Mouse (Mus musculus): ENCODE data around the gene Hs2st1. TPM values are rescaled to one million over a fixed set of nuclear protein-coding genes. Genes with fewer than 3 reads are reported as not detected.

Hs2st1 gene
- total and polyA plus RNA-seq, 3 experiments, result 17.6 to 36.4 (median 29.7) TPM

DNA sequence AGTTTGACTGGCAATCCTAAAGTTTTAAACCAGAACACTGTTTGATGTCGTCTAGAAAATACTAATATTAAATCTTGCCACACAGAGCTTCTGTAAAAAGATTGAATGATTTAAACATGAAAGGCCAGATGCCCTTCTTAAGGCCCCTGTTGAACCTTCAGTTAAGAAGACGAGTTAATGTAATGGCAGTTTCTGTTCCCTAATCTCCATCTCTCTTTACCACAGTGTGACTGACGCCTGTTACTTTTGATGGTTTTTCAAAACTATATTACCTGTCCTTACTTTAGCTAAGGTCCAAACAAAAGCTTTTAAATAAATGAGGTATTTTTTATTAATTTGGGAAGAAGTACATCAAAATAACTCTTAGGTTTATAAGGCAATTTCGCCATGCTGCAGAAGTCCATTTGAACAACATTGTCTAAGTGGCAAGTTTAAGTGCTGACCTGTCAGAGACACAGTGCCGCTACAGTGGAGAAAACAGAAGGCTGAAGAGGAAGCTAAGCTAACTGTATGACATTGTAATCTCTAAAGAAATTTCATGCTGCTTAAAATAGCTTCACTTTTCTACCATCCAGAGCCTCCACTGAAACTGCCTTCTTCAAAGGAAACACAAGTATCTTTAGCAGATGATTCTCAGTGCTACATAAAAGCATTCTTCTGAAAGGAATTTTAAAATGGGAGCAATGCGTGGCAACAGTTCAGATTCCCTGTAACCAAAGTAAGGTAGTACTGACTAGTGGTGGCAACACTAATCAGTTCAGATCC, 15.0 kb upstream of the Hs2st1 start:
- Histone ChIP-seq H3K4me1 (ENCODE audit: control insufficient read depth in 1 of 2, insufficient read depth in 2 of 2) (peaks cover 15 to 72% of the 10 kb centered on the region in 2 experiments), H3K9me3 (replicated peaks; ENCODE audit: low read length) (peaks cover 2% of the 10 kb centered on the region), H3K27ac (ENCODE audit: insufficient read depth, low read depth) (peak overlapping the region; percentile 78), H3K79me2 (replicated peaks; ENCODE audit: control insufficient read depth, extremely low read depth, insufficient read depth, poor library complexity, severe bottlenecking) (peaks cover 79% of the 10 kb centered on the region), H3K9ac (ENCODE audit: insufficient read depth, low read depth) (peak overlapping the region; percentile 47; the same call in 1 of the 2 replicates), H3K27me3 (replicated peaks) (no peaks in the 10 kb centered on the region), H3K4me3 (replicated peaks in 1 of 3; ENCODE audit: low read depth in 2 of 3, low read length in 2 of 3, poor library complexity in 1 of 3) (peak overlapping the region in 1 of 3 experiments; percentile 3), H3K36me3 (replicated peaks in 1 of 2; ENCODE audit: control insufficient read depth in 1 of 2, insufficient read depth in 1 of 2, low read length in 1 of 2) (peaks cover 59 to 81% of the 10 kb centered on the region in 2 experiments), H3K4me2 (ENCODE audit: insufficient read depth, low read depth, poor library complexity, severe bottlenecking) (peak overlapping the region; percentile 76)
- TF ChIP-seq EP300 (IDR thresholded peaks at IDR 0.05; ENCODE audit: low read length) (peak; percentile 89), IRF4 (IDR thresholded peaks at IDR 0.05; ENCODE audit: low read depth, low read length) (peak; percentile 94), ZMIZ1 (IDR thresholded peaks at IDR 0.05; ENCODE audit: low read depth, low read length) (no peak), MAX (IDR thresholded peaks at IDR 0.05; ENCODE audit: low read length) (no peak; the same call in 1 of the 2 replicates), HCFC1 (IDR thresholded peaks at IDR 0.05; ENCODE audit: low read depth, low read length) (no peak), RAD21 (IDR thresholded peaks at IDR 0.05; ENCODE audit: low read depth, low read length) (no peak), USF1 (IDR thresholded peaks at IDR 0.05; ENCODE audit: low read depth, low read length) (no peak), SIN3A (IDR thresholded peaks at IDR 0.05; ENCODE audit: low read length) (no peak; the same call in 1 of the 2 replicates), CHD1 (IDR thresholded peaks at IDR 0.05; ENCODE audit: low read depth, low read length) (no peak), CTCF (conservative IDR thresholded peaks at IDR 0.05 in 1 of 2, IDR thresholded peaks at IDR 0.05 in 1 of 2; ENCODE audit: low read depth in 2 of 2, low read length in 2 of 2) (no peak), POLR2A (IDR thresholded peaks at IDR 0.05; ENCODE audit: low read depth, low read length) (no peak), ZKSCAN1 (IDR thresholded peaks at IDR 0.05; ENCODE audit: borderline replicate concordance, low read depth, low read length) (no peak), ZC3H11A (IDR thresholded peaks at IDR 0.05; ENCODE audit: low read depth, low read length) (no peak), ZNF384 (IDR thresholded peaks at IDR 0.05; ENCODE audit: low read depth, low read length) (no peak), POLR2AphosphoS2 (IDR thresholded peaks at IDR 0.05; ENCODE audit: low read depth, low read length) (no peak), NRF1 (IDR thresholded peaks at IDR 0.05; ENCODE audit: low read depth, low read length) (no peak), NELFE (IDR thresholded peaks at IDR 0.05; ENCODE audit: low read depth, low read length) (no peak), JUND (conservative IDR thresholded peaks at IDR 0.05; ENCODE audit: low read depth, low read length) (no peak), SMC3 (IDR thresholded peaks at IDR 0.05; ENCODE audit: low read depth, low read length) (no peak), KAT2A (IDR thresholded peaks at IDR 0.05; ENCODE audit: insufficient replicate concordance, low read length) (0 out of 2 replicates have a peak, but pooled peaks have one; percentile 11), TBP (conservative IDR thresholded peaks at IDR 0.05; ENCODE audit: low read depth, low read length) (no peak), CHD2 (IDR thresholded peaks at IDR 0.05; ENCODE audit: low read length) (no peak), E2F4 (IDR thresholded peaks at IDR 0.05; ENCODE audit: insufficient replicate concordance, low read depth, low read length) (no peak), ELF1 (IDR thresholded peaks at IDR 0.05; ENCODE audit: low read depth, low read length) (peak; percentile 10; the same call in 1 of the 2 replicates), ETS1 (conservative IDR thresholded peaks at IDR 0.05; ENCODE audit: low read depth, low read length) (no peak), TCF12 (IDR thresholded peaks at IDR 0.05; ENCODE audit: low read depth, low read length) (no peak), JUN (IDR thresholded peaks at IDR 0.05; ENCODE audit: insufficient read depth, low read depth, low read length) (0 out of 2 replicates have a peak, but pooled peaks have one; percentile 9), RCOR1 (conservative IDR thresholded peaks at IDR 0.05; ENCODE audit: low read depth, low read length) (no peak), MAZ (IDR thresholded peaks at IDR 0.05; ENCODE audit: low read depth, low read length) (no peak), MAFK (IDR thresholded peaks at IDR 0.05; ENCODE audit: insufficient replicate concordance, low read length) (peak; percentile 46; the same call in 1 of the 2 replicates)
- DNase-seq (ENCODE audit: extremely low read depth), result peak; percentile 64
- in situ Hi-C loops (cut with MboI; ENCODE audit: low pct_ligation_motif_present, low pct_unique_long_range_greater_than_20kb, low sequenced_read_pairs) (no loop called here), dilution Hi-C loops (cut with MboI; ENCODE audit: extremely low pct_ligation_motif_present, extremely low pct_unique_long_range_greater_than_20kb, low sequenced_read_pairs) (no loop called here)

Data from CH12.LX (cell line).